Mouse (Mus musculus) right cerebral cortex, postnatal 25 days (tissue): ENCODE data around the gene Tmem256.
"Not testable (repeated sequence)": the region's sequence is repeated elsewhere in the genome, so short reads cannot be mapped to it uniquely, and the experiment has no call there.

Source experiments
- DNase-seq: peaks from one replicate; pipeline ENCODE4 v3.0.0; 2022

Gene Tmem256

DNA sequence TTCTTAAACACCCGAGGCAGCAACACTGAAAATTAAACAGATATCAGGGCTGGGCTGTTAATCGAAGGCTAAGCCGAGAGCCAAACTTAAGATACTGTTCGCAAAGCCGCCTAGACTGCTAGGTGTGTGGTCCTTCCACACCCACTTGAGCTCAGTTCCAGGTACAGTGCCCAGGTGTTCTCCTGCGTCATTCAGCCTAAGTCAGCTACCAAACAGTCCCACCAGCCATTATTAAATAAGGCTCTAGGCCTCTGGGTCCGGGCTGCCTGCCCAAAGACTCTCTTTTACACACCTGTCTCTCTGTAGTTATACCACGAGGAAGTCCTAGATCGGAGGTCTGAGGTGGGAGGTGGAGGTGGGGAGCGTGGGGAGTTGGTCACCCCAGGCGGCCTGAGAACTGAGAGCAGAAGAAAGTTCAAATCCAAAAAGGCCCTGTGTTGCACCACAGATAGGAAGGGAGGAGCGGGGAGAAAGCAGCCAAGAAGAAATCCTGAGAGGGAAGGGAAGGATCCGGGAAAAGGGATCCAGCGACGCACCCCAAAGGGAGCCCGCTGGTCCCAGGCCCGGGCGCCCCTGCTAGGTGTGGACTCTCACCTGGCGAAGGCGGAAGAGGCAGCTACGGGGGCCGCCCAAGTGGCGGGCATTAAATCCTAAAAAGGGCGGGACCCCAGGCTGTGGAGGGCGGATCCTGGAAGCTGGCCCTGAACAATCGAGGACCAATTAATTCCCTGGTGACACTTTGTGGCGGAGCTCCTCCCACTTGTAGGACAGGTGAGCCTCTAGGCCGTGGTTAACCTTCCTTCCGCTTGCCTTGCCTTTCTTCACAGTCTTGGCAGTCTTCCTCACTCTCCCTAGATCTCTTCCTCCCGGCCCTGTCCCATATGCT, 20.0 kb downstream of the Tmem256 start, which contains the start of gene Tnk1:
Gene Tnk1, minus strand, starts transcription at position 618 of the 886 bp plus-strand sequence.
- DNase-seq = no peak

DNA sequence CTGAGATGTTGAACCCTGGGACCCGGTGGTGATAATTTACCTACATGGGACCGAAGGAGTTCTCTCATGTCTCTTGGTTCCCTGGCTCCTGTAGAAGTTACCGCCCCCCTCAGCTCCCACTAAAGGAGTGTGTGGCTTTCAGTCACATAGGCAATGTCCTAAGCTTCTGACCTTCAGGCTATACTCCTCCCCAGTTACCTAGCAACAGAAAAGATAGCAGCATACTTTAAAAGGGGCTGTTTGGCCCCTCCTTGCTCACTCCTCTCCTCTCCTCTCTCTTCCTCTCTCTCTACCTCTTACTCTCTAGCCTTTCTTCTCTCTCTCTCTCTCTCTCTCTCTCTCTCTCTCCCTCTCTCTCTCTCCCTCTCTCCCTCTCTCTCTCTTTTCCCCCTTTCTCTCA, 25.4 kb downstream of the Tmem256 start:
- not testable (repeated sequence) for DNase-seq

DNA sequence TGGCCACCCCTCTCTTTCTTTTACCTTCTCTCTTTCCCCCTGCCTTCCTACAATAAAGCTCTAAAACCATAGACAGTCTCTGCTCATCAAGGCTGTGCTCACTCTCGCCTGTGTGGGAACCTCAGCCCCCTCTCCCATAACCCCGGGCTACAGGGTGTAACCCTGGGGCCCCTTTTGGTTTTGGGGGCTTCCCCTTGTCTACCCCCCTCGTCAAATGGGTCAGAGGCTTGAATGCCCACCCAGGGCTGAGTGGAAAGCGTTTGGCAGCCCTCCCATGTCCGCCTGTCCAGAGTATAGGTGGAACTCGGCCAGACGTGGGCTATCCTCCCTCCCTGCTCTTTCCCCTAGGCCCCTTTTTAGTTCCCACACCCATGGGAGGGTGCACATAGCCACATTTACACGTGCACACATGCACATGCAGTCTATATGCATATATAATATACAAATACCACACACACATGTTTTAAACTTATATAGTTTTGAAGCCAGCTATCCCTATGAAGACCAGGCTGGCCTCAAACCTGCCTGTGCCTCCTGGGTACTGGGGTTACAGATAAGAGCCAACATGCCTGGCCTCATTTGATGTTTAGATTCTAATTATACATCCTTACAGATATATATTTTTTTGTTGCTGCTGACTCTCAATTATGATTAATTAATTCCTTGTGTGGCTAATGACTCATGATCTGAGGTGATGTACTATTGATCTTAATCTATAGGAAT, 26.0 kb downstream of the Tmem256 start:
- DNase-seq = no peak

DNA sequence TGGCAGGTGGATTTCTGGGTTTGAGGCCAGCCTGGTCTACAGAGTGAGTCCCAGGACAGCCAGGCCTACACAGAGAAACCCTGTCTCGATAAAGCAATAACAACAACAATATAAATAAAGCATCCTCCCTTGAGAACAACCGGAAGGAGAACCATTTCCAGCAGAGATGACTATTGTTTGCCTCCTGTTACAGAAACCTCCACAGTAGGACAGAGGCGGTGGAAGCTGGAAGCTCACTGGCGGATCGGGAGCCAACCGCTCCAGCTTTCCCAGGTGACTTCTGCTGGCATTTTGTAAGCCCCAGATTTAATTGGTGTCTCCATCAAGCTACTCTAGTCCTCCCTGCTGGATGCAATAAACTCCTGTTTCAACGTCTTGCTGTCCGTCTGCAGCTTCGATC, 27.2 kb downstream of the Tmem256 start:
- DNase-seq = no peak

DNA sequence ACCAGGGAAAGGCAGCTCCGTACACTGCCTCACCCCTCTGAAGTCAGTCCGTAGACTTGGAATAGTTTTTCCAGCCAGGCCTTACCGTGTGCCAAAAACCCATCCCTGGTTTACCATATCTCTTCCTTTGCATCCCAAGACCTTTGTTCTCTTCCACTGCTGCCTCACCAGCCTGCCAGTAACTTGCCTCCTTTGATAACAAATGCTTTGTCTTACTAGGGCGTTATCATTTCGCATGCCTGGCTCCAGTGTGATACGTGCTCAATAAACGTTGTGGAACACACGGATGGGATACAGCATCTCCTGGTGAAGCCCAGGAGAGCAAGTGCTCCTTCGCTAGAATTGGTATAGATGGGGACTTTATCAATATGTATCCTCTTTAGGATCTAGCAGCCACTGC, 29.0 kb downstream of the Tmem256 start:
- no peak for DNase-seq

GRCm38 (mm10) chr11:69870289-69871069, 32.2 kb downstream of the Tmem256 start:
- no peak for DNase-seq

DNA sequence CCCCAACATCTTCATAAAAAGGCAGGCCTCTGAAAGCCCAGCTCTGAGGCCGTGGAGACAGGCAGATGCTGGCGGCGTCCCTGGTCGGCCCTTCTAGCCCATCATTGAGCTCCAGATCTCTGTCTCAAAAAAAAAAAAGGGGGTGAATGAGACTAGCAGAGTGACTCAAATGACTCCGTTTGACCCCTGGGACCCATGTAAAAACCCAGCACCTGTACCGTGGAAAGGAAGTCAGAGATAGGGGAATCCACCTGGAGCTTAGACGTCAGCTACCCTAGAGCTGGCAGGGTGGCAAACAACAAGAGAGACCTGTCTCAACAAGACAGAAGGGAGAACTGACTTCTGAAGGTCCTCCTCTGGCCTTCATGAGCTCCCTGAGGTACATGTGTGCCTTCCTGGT, 33.5 kb downstream of the Tmem256 start:
- no peak for DNase-seq

- no peak for DNase-seq
These were observed 34.1 kb downstream of the Tmem256 start for GRCm38 (mm10) chr11:69872451-69872850.

- no peak for DNase-seq
These were observed 37.9 kb downstream of the Tmem256 start for GRCm38 (mm10) chr11:69876186-69876585.

DNA sequence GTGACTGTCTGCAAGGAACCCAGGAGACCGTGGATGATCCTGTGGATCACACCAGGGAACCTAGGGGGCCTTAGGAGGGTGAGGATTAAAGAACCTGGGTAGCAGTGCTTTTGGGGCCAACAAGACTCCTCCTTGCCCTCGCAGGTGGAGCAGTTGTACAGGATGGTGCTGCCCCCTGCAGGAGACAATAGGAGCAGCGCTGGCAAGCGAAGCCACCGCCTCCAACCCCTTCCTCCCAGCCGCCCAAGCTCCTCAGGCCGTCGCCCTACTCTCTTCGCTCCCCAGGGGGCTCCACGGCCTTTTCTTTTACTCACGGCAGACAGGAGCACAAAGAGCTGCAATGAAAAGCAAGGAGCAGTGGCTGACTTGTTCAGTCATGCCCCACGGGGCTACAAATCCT, 38.6 kb downstream of the Tmem256 start:
- peak; percentile 62 for DNase-seq

- no peak for DNase-seq
These were observed 39.6 kb downstream of the Tmem256 start, which contains the start of gene Tmem95 for GRCm38 (mm10) chr11:69877878-69878277. Gene Tmem95 (minus strand): TSS chr11:69878018.

DNA sequence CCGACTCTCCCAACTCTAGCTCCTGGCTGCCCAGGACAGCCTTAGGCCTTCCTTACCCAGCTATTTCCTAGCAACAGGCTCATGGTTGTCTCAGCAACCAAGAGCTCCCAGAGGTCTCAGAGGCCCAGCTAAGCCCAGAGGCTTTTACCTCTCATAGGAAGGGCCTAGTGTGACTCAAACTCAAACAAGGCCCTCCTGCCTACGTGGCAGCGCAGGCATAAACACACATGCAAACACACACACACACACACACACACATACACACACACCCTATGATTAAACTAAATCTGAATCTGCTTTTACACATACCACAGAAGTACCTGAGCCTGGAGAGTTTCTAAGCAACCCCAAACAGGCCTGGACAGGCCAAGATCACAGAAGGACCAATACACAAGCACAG, 40.1 kb downstream of the Tmem256 start:
- DNase-seq = no peak

- DNase-seq = no peak
These were observed 40.6 kb downstream of the Tmem256 start for GRCm38 (mm10) chr11:69878952-69879351.

DNA sequence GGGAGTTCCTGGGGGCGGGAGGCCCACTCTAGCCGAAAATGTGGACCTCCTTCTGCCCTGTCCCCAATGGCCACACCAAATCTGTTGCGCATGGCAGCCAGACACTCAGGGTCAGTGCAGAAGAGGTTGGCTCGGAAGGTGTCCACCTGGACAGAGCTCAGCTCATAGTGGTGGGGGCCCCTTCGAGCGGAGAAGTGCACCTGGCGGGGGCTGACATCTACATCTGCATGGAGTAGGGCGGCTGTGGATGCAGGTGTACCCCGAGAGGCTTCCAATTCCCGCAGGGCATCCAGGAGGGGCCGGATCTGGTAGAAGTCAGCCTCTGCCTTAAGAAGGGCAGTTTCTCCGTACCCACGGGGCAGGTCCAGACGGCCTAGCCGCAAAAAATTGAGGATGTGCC, 41.4 kb downstream of the Tmem256 start:
- no peak for DNase-seq

GRCm38 (mm10) chr11:69880506-69880852, 42.2 kb downstream of the Tmem256 start:
- peak; percentile 25 for DNase-seq

DNA sequence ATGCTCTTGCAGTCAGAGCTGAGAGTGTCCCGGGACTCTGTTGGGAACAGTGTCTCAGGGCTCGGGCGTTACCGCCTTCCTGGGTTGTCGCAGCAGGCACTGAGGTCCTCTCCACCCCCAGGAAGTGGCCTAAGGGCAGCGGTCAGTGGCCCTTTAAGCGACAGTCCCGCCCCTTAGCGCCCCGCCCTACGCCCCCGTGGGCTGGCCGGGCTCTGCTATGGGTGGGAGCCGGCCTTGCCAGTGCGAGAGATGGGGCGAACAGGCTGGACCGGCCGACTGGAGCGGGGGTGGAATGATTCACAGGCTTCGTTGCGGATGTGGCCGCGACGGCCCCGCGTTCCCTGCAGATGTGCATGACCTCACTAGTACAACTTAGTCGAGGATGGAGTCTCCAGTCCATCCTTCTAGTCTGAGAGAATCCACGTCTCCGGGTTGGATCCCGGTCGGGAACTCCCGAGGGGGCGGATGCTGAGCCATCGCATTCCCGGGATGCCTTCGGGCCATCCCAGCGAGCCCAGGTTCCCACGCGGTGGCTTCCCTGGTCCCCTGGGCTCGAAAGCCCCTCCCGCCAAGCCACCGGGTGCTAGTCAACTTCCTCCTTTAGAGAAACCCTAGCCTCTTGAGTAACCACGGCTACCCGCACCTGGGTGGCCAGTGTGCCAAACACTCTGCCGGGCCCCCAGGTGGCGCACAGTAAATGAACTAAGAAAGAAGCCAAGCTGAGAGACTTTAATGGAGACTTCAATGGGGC, 42.7 kb downstream of the Tmem256 start, which contains the start of gene Kctd11:
Gene Kctd11, minus strand, starts transcription at position 554 of the 751 bp plus-strand sequence.
- DNase-seq = peak; percentile 74

DNA sequence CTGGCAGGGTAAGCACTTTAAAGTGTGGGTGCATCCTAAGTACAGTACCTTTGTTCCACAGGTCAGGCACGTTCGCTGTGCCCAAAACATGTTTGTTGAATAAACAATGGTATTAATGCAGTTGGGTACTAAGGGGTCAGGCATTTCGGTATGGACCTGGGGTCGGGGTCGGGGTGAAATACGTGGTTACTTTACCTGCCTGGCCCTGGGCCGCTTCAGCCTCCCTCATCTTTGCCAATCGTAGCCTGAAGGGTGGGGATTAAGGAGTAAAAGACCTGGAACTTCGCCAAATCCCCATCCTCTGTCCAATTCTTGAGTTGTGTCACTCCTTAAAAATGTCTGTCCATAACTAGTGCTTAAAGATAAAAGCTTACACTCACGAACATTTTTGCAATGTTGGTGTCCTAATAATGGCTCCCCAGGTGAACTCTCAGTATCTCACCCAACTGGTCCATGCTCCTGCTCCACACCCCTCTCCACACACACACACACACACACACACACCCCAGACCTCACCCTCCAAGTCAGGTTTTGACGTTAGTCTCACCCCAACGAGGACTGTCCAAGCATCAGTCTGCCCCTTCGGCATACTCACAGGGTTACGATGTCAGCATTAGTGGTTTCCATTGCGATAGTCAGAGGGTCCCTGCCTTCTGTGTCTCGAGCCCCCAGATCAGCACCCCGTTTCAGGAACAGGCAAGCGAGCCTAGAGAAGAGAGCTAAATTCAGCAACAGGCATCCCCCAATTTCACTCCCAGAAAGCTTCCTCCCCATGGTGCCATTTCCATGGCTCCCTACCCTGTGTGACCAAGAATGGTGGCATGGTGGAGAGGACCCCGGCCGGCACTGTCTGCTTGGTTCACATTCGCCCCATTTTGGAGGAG, 43.7 kb downstream of the Tmem256 start:
- no peak for DNase-seq

- DNase-seq = no peak
These were observed 44.8 kb downstream of the Tmem256 start for GRCm38 (mm10) chr11:69883066-69883465.

- no peak for DNase-seq
These were observed 45.3 kb downstream of the Tmem256 start for GRCm38 (mm10) chr11:69883527-69884151.

DNA sequence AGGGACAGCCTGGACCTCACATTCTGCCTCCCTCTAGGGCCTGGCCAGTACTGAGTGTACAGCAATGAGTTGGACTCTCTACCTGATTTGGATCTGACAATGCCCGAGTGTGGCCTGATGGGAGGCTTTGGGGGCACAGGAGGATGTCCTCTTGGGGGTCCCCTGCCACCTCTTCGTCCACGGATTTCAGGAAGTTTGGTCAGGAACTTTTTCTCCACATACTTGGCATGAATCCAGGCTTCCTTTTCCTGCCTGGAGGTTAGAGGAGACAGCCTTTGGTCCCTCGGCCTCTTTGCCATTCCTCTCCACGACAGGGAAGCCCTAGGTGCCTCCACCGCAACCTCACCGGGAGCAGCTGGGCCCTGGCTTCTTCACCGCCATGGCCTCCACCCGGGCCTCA, 45.9 kb downstream of the Tmem256 start:
- DNase-seq = no peak

DNA sequence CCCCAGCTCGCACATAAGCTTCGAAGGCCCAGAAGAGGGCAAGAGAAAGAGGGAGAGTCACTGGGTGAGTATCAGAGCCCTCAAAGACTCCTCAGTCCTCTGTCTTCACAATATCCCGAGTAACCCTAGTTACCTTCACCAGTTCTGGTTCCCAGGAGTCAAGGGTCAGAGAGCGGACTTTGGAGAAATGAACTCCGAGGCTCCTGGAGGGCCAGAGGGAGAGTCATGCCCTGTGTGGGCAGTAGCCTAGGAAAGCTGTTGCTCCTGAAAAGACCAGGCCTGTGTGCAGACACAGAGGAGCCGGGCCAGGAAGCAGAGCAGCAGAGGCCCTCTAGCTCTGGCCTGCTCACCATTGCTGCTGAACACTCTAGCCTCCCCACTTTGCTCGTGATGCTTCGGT, 46.3 kb downstream of the Tmem256 start:
- DNase-seq = no peak
